Mouse (Mus musculus): ENCODE measurements around the gene Mrpl30.

Mrpl30 gene

DNA sequence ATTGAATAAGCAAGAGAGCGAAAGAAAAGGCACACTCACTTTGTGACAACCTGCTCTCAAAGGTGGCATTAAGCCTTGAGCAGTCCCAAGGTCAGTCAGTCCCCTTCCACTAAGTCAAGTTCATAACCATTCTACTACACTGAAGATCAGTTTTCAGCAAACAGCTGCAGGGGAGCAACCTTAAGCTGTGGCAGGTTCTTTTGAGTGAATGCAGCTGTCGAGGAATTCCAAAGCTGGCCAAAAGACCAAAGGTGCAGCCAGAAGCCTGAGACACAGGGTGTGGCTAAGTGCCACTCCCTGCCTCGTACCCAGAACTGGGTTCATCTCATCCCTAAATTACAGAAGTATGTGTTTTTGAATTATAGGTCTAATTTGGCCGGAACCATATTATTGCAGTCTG, 9.5 kb downstream of the Mrpl30 start:
- CTCF ChIA-PET = interaction anchor here (0.6 kb wide), 1 partner anchor 86 kb away, joined by 3 read pairs; no protein-coding TSS in a partner anchor

DNA sequence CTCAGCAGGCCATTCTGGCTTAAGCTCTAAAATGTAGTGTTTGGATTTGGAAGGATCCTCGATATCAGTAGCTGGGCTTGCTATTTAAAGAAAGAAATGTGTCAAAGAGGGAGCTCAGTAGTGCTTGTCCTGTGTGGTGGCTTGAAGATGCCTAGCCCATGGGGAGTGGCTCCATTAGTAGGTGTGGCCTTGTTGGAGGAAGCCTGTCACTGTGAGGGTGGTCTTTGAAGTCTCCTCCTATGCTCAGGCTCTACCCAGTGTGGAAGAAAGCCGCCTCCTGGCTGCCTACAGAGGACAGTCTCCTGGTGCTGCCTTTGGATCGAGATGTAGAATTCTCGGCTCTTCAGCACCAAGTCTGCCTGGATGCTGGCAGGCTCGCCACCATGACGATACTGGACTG, 10.0 kb downstream of the Mrpl30 start:
- CTCF ChIA-PET = no interaction called here

DNA sequence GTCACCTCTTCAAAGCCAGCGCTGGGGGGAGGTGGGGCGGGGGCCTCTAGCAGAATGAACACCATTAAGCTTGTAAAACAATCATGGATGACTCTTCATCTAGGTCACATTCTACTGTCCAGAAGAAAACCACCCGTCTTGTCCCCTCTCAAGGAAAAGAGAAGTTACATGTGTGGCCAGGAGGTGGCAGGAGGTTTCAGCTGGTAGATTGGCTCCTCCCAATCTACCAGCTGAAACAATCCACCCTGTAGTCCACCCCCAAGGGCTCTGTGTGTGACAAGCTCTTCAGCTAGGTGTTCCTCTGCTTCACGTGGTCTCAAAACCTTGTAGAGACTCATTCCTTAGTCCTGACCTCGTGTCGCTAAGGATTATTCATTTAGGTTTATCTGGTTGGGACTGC, 12.9 kb downstream of the Mrpl30 start:
- CTCF ChIA-PET = interaction anchor here (0.6 kb wide), 1 partner anchor 230 kb away, joined by 3 read pairs; no protein-coding TSS in a partner anchor

DNA sequence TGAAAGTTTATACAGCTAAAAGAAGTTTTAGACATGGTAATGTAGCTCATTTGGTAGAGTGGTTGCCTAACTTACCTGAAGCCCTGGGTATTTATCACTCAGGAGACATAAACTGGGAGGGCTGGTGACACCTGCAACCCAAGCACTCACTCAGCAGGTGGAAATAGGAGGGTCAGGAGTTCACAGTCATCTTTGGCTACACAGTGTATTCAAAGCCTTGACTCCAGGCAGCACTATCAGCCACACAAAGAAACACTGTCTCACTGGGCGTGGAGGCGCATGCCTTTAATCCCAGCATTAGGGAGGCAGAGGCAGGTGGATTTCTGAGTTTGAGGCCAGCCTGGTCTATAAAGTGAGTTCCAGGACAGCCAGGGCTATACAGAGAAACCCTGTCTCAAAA, 22.5 kb downstream of the Mrpl30 start:
- CTCF ChIA-PET = interaction anchor here (0.6 kb wide), 1 partner anchor 482 kb away, joined by 3 read pairs; no protein-coding TSS in a partner anchor

DNA sequence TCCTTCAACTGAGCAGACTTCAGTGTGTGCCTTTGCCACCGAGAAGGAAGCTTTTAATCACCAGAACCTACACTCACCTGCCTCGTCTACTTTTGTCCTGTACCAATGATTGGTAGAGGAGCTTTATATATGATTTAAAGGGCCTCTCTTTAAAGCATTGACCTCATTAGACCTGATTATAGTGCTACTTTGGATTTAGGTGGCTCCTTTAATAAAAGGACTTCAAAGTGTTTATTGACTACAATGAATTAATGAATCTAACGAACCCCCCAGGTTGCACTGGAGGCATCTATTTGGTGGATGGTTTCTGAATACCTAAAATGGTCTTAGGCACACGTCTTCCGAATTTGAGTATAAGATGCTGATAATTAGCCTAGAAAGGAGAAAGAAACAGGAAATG, 26.1 kb downstream of the Mrpl30 start, which contains the start of gene Lyg2:
Gene Lyg2 (minus strand): TSS at position 101 of the 400 bp plus-strand sequence.
- CTCF ChIA-PET = no interaction called here

DNA sequence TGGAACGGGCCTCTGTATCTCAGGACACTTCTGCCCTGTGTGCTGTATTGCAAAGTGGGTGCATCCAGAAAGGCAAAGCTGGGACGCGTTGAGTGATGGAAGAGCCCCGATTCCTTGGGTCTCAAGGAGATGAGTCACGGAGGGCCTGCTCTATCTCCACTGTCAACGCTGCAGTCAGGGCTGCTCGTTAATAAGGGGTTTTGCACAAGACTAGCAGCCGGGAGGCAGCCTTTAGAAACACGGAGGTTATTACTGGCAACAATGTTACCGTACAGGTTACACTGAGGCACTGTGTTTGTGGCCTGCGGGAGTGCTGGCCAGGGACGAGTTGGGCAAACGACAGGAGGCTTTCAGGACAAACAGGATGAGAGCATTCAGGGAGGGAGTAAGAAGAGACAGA, 27.4 kb downstream of the Mrpl30 start:
- CTCF ChIA-PET = interaction anchor here (0.6 kb wide), 1 partner anchor 82 kb away, joined by 4 read pairs; no protein-coding TSS in a partner anchor

DNA sequence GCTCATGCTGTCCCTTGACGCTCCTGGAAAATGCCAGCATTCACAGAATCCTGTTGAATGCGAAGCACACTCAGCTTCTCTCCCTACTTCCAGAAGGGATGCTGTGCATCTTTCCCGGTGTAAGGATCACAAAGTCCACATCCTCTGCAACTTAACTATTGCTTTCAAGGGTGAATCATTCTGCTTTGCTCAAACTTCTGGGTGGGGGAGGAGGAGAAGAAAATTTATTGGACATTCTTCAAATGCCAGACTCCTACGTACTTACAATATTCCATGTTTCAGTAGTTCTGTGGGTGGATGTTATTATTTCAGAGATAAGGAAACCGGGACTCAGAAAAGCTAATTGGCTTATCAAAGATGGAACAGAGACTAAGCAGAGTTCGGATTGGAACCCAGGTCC, 27.8 kb downstream of the Mrpl30 start:
- CTCF ChIA-PET = no interaction called here

DNA sequence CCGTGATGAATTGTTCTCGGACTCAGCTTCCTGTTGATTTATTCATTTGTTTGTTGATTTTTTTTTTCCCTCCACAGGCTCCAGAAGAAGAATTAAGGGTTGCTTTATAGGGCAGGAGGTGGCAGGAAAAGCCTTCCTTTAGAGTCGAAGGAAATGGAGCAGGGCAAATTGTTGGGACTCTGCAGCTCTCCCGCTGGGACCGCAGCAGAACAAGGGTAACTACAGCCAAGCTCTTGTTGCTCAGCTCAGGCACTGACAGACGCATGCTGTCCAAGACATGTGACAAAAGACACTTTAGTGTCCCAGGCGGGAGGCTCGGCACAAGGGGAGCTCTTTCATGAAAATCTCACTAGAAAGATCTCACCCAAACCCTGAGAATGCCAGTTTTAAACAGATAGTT, 32.3 kb downstream of the Mrpl30 start:
- CTCF ChIA-PET = no interaction called here

DNA sequence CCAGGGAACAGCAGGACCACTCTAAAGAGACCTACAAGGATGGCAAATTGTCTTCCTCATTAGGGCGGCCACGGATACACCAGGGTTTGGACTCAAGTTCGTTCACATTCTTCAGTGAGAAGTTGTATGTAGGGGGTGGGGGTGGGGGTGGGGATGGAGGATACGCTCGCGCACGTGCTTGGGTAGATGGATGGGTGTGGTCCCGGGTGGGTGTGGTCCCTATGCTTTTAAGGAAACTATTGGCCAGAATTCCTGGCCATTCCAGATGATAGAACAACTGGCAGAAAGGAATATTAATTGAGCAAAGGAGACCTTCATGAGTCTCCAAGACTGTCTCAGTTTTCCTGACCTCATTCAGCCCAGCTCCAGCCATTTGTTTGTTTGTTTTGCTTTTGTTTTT, 35.7 kb downstream of the Mrpl30 start:
- CTCF ChIA-PET = no interaction called here

DNA sequence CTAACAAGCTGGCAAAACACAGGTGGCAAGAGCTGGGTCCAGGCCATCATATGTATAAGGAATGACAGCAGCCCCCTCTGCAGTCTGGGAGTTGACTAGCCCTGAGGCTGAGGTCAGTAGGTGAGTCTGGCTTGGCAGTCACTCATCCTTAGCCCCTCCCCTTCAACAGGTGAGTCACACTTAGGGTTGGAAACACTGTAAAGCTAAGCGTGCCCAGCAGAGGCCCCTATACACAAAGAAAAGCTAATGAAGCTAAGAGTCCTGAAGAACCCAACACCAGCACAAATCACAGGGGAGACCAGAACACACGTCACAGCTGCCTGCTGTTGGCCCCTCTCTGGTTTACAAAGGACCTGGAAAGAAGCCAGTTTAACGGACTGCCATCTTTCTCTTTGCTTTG, 41.5 kb downstream of the Mrpl30 start:
- CTCF ChIA-PET = no interaction called here
